ENCODE assay signal across 11 mouse cellular contexts in the genomic region with DNA sequence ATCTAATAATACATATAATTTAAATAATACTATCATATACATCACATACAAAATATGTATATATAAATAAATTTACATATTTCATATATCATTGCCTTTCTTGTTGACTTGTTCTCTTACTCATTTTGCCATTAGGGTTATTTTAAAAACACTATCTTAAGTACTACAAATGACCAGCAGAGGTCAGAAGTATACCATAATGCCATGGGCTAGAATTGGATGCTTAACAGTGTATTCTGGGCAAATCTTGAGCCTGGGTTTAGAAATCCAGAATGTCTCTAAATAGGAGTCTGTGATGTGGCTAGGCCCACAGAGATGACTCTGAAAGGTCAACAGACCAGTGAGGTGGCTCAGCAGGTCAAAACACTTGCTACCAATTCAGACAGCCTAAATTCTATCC. TPM values are rescaled to one million over a fixed set of nuclear protein-coding genes. Genes with fewer than 3 reads are reported as not detected.
DNase-seq lines count a peak whose midpoint lies in the region; ATAC-seq and TF ChIP-seq lines count a peak whose summit lies in the region.
"Had no signal": no experiment of that assay in that cellular context is flagged by ENCODE, and none has a peak within 500 bp of the region (broad histone marks: within the 10 kb centered on the region; RNA-seq: fewer than 3 reads in every experiment).

No protein-coding gene starts in this region.

- 0 out of 2 replicates have a peak, but pooled peaks have one; percentile 45 for ATAC-seq in embryonic facial prominence, embryonic 14.5 days (ENCODE audit: low read depth)

- dilution Hi-C loops in CH12.LX (cut with MboI; ENCODE audit: extremely low pct_ligation_motif_present, extremely low pct_unique_long_range_greater_than_20kb, low sequenced_read_pairs): no loop called here

- H3K9ac ChIP-seq in CH12.LX (ENCODE audit: insufficient read depth, low read depth): no peak overlapping the region
- H3K9ac ChIP-seq in embryonic facial prominence, embryonic 14.5 days (ENCODE audit: low read depth, low read length): no peak overlapping the region

- peaks cover 0 to 23% of the 10 kb centered on the region in 2 experiments for H3K36me3 ChIP-seq in CH12.LX (replicated peaks in 1 of 2; ENCODE audit: control insufficient read depth in 1 of 2, insufficient read depth in 1 of 2, low read length in 1 of 2)
- H3K36me3 ChIP-seq in embryonic facial prominence, embryonic 14.5 days (ENCODE audit: control insufficient read depth, insufficient read depth, low read length): peaks cover 1% of the 10 kb centered on the region; the same call in 1 of the 2 replicates

- H3K79me2 ChIP-seq in CH12.LX (replicated peaks; ENCODE audit: control insufficient read depth, extremely low read depth, insufficient read depth, poor library complexity, severe bottlenecking): no peaks in the 10 kb centered on the region

- H3K27ac ChIP-seq in layer of hippocampus, adult 2 months: no peak overlapping the region
- no peak overlapping the region for H3K27ac ChIP-seq in CH12.LX (ENCODE audit: insufficient read depth, low read depth)
- H3K27ac ChIP-seq in embryonic facial prominence, embryonic 14.5 days (replicated peaks; ENCODE audit: low read depth, low read length): no peak overlapping the region

- H3K9me3 ChIP-seq in CH12.LX (replicated peaks; ENCODE audit: low read length): no peaks in the 10 kb centered on the region
- no peaks in the 10 kb centered on the region for H3K9me3 ChIP-seq in embryonic facial prominence, embryonic 14.5 days (ENCODE audit: control insufficient read depth, low read length)

- no peaks in the 10 kb centered on the region for H3K27me3 ChIP-seq in CH12.LX (replicated peaks)
- no peaks in the 10 kb centered on the region for H3K27me3 ChIP-seq in embryonic facial prominence, embryonic 14.5 days (replicated peaks; ENCODE audit: control insufficient read depth, insufficient read depth, low read length)

- DNase-seq in embryo, embryonic 10 days (ENCODE audit: low spot score): peak; percentile 39
- no peak for DNase-seq in embryo, embryonic 9.5 days (ENCODE audit: extremely low spot score)
- peak in 1 of 2 experiments; percentile 23 for DNase-seq in layer of hippocampus, adult 2 months (ENCODE audit: low spot score in 2 of 2)
- no peak for DNase-seq in layer of hippocampus, postnatal 25 days (ENCODE audit: extremely low spot score in 1 of 2, low spot score in 1 of 2)
- peak; percentile 33 for DNase-seq in CH12.LX (ENCODE audit: extremely low read depth)
- DNase-seq in embryonic facial prominence, embryonic 14.5 days (ENCODE audit: low spot score): peak; percentile 48
- no peak for DNase-seq in gastrocnemius, adult 8-10 months (ENCODE audit: low spot score in 2 of 2)
- no peak for DNase-seq in left cerebral cortex, adult 18-20 months (ENCODE audit: low spot score in 2 of 2)
- DNase-seq: gastrocnemius, postnatal 14 days; kidney, postnatal 14 days; right cerebral cortex, adult 18-20 months had no signal

- peaks cover 0 to 8% of the 10 kb centered on the region in 2 experiments; a peak in 1 of 4 replicates for H3K4me1 ChIP-seq in CH12.LX (ENCODE audit: control insufficient read depth in 1 of 2, insufficient read depth in 2 of 2)
- H3K4me1 ChIP-seq in embryonic facial prominence, embryonic 14.5 days (ENCODE audit: control insufficient read depth, insufficient read depth, low read length): no peaks in the 10 kb centered on the region

- in situ Hi-C loops in CH12.LX (cut with MboI; ENCODE audit: low pct_ligation_motif_present, low pct_unique_long_range_greater_than_20kb, low sequenced_read_pairs): no loop called here

- peak; percentile 82 for TF ChIP-seq CTCF in layer of hippocampus, adult 2 months (conservative IDR thresholded peaks at IDR 0.05)
- peak in 1 of 2 experiments; percentile 66; a peak in 2 of 4 replicates for TF ChIP-seq CTCF in CH12.LX (conservative IDR thresholded peaks at IDR 0.05 in 1 of 2, IDR thresholded peaks at IDR 0.05 in 1 of 2; ENCODE audit: low read depth in 2 of 2, low read length in 2 of 2)

- TF ChIP-seq EP300 in CH12.LX (IDR thresholded peaks at IDR 0.05; ENCODE audit: low read length): no peak

- no peak overlapping the region for H3K4me3 ChIP-seq in layer of hippocampus, adult 2 months
- H3K4me3 ChIP-seq in CH12.LX (replicated peaks in 1 of 3; ENCODE audit: low read depth in 2 of 3, low read length in 2 of 3, poor library complexity in 1 of 3): no peak overlapping the region
- no peak overlapping the region for H3K4me3 ChIP-seq in embryonic facial prominence, embryonic 14.5 days (ENCODE audit: low read depth, low read length)

- peak; percentile 58 for TF ChIP-seq RAD21 in CH12.LX (IDR thresholded peaks at IDR 0.05; ENCODE audit: low read depth, low read length)

- no peak overlapping the region for H3K4me2 ChIP-seq in CH12.LX (ENCODE audit: insufficient read depth, low read depth, poor library complexity, severe bottlenecking)
- no peak overlapping the region for H3K4me2 ChIP-seq in embryonic facial prominence, embryonic 14.5 days (ENCODE audit: low read depth, low read length)

- TF ChIP-seq POLR2A in CH12.LX (IDR thresholded peaks at IDR 0.05; ENCODE audit: low read depth, low read length): no peak

TF ChIP-seq in CH12.LX, 34 proteins besides CTCF, POLR2A, EP300 and RAD21:
- TF ChIP-seq BHLHE40 (IDR thresholded peaks at IDR 0.05; ENCODE audit: low read depth, low read length) (no peak), SMC3 (IDR thresholded peaks at IDR 0.05; ENCODE audit: low read depth, low read length) (peak; percentile 23; the same call in 1 of the 2 replicates), UBTF (IDR thresholded peaks at IDR 0.05; ENCODE audit: low read depth, low read length) (no peak)

RNA-seq across cellular contexts. Expression of a gene that starts 31.6 kb away (rescaled TPM):
- total RNA-seq in layer of hippocampus, adult 2 months (2021): 10 to 100 TPM; 19.5 to 20.6 TPM
- 10 to 100 TPM; 21.6 to 25.0 TPM for total RNA-seq in layer of hippocampus, postnatal 25 days (2021)
- total RNA-seq in CH12.LX (2012; rRNA removed): 21.2 and 25.1 TPM in 2 replicates
- total RNA-seq in CH12.LX (2014; rRNA removed): 19.8 and 21.3 TPM in 2 replicates
- 31.3 and 31.5 TPM in 2 replicates for polyA plus RNA-seq in CH12.LX (2012; ENCODE audit: insufficient read length, low read depth)
- 31.3 and 34.9 TPM in 2 replicates for polyA plus RNA-seq in embryonic facial prominence, embryonic 14.5 days (2014; fragmentation: Nextera tagmentation; extraction: Ambion mirVana)
- total RNA-seq in gastrocnemius, adult 8-10 months (2022): 10 to 100 TPM in 3 of 4 experiments, 1 to 10 TPM in 1; 9.6 to 10.5 (median 10.3) TPM
- total RNA-seq in left cerebral cortex, adult 18-20 months (2021): 10 to 100 TPM; 24.1 to 24.2 TPM

RNA-seq across cellular contexts. Expression of a gene that starts 31.8 kb away (rescaled TPM):
- total RNA-seq in layer of hippocampus, adult 2 months (2021): 10 to 100 TPM; 49.0 to 54.7 TPM
- 10 to 100 TPM; 55.4 to 61.0 TPM for total RNA-seq in layer of hippocampus, postnatal 25 days (2021)
- total RNA-seq in CH12.LX (2012; rRNA removed) (6.6 and 7.1 TPM in 2 replicates), CH12.LX (2014; rRNA removed) (23.2 and 24.2 TPM in 2 replicates)
- 16.8 and 20.8 TPM in 2 replicates for polyA plus RNA-seq in CH12.LX (2012; ENCODE audit: insufficient read length, low read depth)
- 55.8 and 59.2 TPM in 2 replicates for polyA plus RNA-seq in embryonic facial prominence, embryonic 14.5 days (2014; fragmentation: Nextera tagmentation; extraction: Ambion mirVana)
- total RNA-seq in gastrocnemius, adult 8-10 months (2022): 10 to 100 TPM; 24.5 to 33.4 (median 26.8) TPM
- 10 to 100 TPM; 50.6 to 51.6 TPM for total RNA-seq in left cerebral cortex, adult 18-20 months (2021)

RNA-seq across cellular contexts. Expression of a gene that starts 56.1 kb away (rescaled TPM):
- total RNA-seq in layer of hippocampus, adult 2 months (2021): 1 to 10 TPM; 6.4 to 8.3 TPM
- total RNA-seq in layer of hippocampus, postnatal 25 days (2021): 1 to 10 TPM; 5.7 to 9.5 TPM
- 0.13 TPM in 1 of 2 replicates, not detected in the other for total RNA-seq in CH12.LX (2012; rRNA removed)
- total RNA-seq in CH12.LX (2014; rRNA removed): not detected in 2 replicates
- polyA plus RNA-seq in CH12.LX (2012; ENCODE audit: insufficient read length, low read depth): not detected in 2 replicates
- 7.4 and 10.5 TPM in 2 replicates for polyA plus RNA-seq in embryonic facial prominence, embryonic 14.5 days (2014; fragmentation: Nextera tagmentation; extraction: Ambion mirVana)
- under 1 TPM; 0.38 to 0.92 (median 0.48) TPM for total RNA-seq in gastrocnemius, adult 8-10 months (2022)
- 1 to 10 TPM; 8.0 to 8.8 TPM for total RNA-seq in left cerebral cortex, adult 18-20 months (2021)

Comparison
In these comparisons a context has a peak if more than half of its experiments do, and no peak if none do; other contexts are left out.
1. DNase-seq: peak in embryo, embryonic 10 days (single experiment), CH12.LX (single experiment) and embryonic facial prominence, embryonic 14.5 days (single experiment); none in embryo, embryonic 9.5 days (single experiment), layer of hippocampus, postnatal 25 days (0 of 2), gastrocnemius, adult 8-10 months (0 of 2) and left cerebral cortex, adult 18-20 months (0 of 2).